Mouse (Mus musculus) inflammation-experienced regulatory T-cells, adult 16 weeks (primary cell): ENCODE results near the gene Phgr1. TPM values are rescaled to one million over a fixed set of nuclear protein-coding genes. Genes with fewer than 3 reads are reported as not detected.

Experiments
- polyA plus RNA-seq: library from polyadenylated mRNA; unstranded; fragments of 100-300 nt; shearing (Covaris generic); gene quantifications from one replicate; pipeline ENCODE4 v1.2.1, GENCODE M21; 2017

The Phgr1 gene
- not detected for polyA plus RNA-seq

GRCm38 (mm10) chr2:118772158-118772874 is at the start of gene Phgr1:
Gene Phgr1 (plus strand): TSS chr2:118772769.

GRCm38 (mm10) chr2:118728337-118728736 is 44.2 kb upstream of the Phgr1 start, which contains the start of gene Plcb2:
Gene Plcb2 (minus strand): TSS chr2:118728438.

GRCm38 (mm10) chr2:118745232-118745884 is 27.2 kb upstream of the Phgr1 start, which contains the start of gene Inafm2:
Gene Inafm2 (plus strand): TSS chr2:118745758.

GRCm38 (mm10) chr2:118761906-118762783 is 10.4 kb upstream of the Phgr1 start, which contains the start of gene Ccdc9b:
Gene Ccdc9b (minus strand): TSS chr2:118762661.

GRCm38 (mm10) chr2:118779504-118780480 is 7.2 kb downstream of the Phgr1 start, which contains the start of gene Disp2:
Gene Disp2 (plus strand): TSS chr2:118779719.

GRCm38 (mm10) chr2:118813981-118814836 is 41.6 kb downstream of the Phgr1 start, which contains the start of gene Knstrn:
Gene Knstrn (plus strand): TSS chr2:118814003.

Other genes with a start within 250 kb of the Phgr1 start
- gene Bmf, start 223.1 kb upstream of the Phgr1 start, polyA plus RNA-seq: 2.8 TPM
- 9.4 TPM for gene Bub1b, start 174.6 kb upstream of the Phgr1 start, polyA plus RNA-seq
- gene Pak6, start 109.5 kb upstream of the Phgr1 start, polyA plus RNA-seq: 0.07 TPM
- not detected for gene Ankrd63, start 68.8 kb upstream of the Phgr1 start, polyA plus RNA-seq
- 47.4 TPM for gene Plcb2, start 44.3 kb upstream of the Phgr1 start, polyA plus RNA-seq
- gene Inafm2, start 27.0 kb upstream of the Phgr1 start, polyA plus RNA-seq: 3.2 TPM
- gene Ccdc9b, start 10.1 kb upstream of the Phgr1 start, polyA plus RNA-seq: not detected
- not detected for gene Disp2, start 7.0 kb downstream of the Phgr1 start, polyA plus RNA-seq
- gene Knstrn, start 41.2 kb downstream of the Phgr1 start, polyA plus RNA-seq: 13.7 TPM
- gene Ivd, start 89.2 kb downstream of the Phgr1 start, polyA plus RNA-seq: 84.0 TPM
- gene Bahd1, start 127.6 kb downstream of the Phgr1 start, polyA plus RNA-seq: 2.2 TPM
- 4.7 TPM for gene Chst14, start 153.7 kb downstream of the Phgr1 start, polyA plus RNA-seq